Mouse (Mus musculus) duodenum, adult 2 months (tissue): Measurements from ENCODE around the gene Th. TPM values are rescaled to one million over a fixed set of nuclear protein-coding genes. Genes with fewer than 3 reads are reported as not detected.

Experiments used
- polyA plus RNA-seq: library from polyadenylated mRNA; depleted of rRNA; stranded (reverse); fragments of >200 nt; gene quantifications from 2 replicates; pipeline ENCODE4 v1.2.3, GENCODE M21; 2012; ENCODE audit warnings: low replicate concordance; rRNA removed

The Th gene
- 1.6 and 2.3 TPM in 2 replicates for polyA plus RNA-seq

GRCm38 (mm10) chr7:142931028-142931427, at the start of gene Th:
Th (minus strand) TSS chr7:142931128.

GRCm38 (mm10) chr7:142968809-142969511, 38.0 kb upstream of the Th start, which contains the start of gene Ascl2:
Ascl2 (minus strand) TSS chr7:142969264.

Other genes with a start within 250 kb of the Th start
- gene Ins2, start 187.7 kb downstream of the Th start, polyA plus RNA-seq, result 1.2 and 543 TPM in 2 replicates
- 23.9 and 26.3 TPM in 2 replicates for gene Ascl2, start 38.1 kb upstream of the Th start, polyA plus RNA-seq
- 1.5 and 1.7 TPM in 2 replicates for gene Tspan32, start 73.9 kb upstream of the Th start, polyA plus RNA-seq
- gene Cd81, start 121.6 kb upstream of the Th start, polyA plus RNA-seq, result 289 and 619 TPM in 2 replicates
- gene Tssc4, start 138.1 kb upstream of the Th start, polyA plus RNA-seq, result 91.0 and 98.8 TPM in 2 replicates
- gene Trpm5, start 163.5 kb upstream of the Th start, polyA plus RNA-seq, result 4.6 and 6.7 TPM in 2 replicates
- gene Kcnq1, start 175.2 kb upstream of the Th start, polyA plus RNA-seq, result 37.2 and 52.5 TPM in 2 replicates